Mouse (Mus musculus) G1E (cell line): ENCODE measurements around the gene H2-DMb1.

Experiments used
- GATA1 ChIP-seq: IDR thresholded peaks from 2 replicates; pipeline ENCODE4 v1.6.1; 2012; ENCODE audit warnings: borderline replicate concordance, low read length, inconsistent platforms, mixed read lengths
- POLR2AphosphoS5 ChIP-seq: IDR thresholded peaks from 2 replicates; pipeline ENCODE4 v1.6.1; 2012; ENCODE audit warnings: low read depth, low read length, inconsistent platforms; ENCODE audit not compliant: insufficient replicate concordance
- TAL1 ChIP-seq: conservative IDR thresholded peaks from 2 replicates; pipeline ENCODE4 v1.6.1; 2012; ENCODE audit warnings: low read depth, low read length, inconsistent platforms, mixed read lengths

GRCm38 (mm10) chr17:34134451-34134850 is 18.4 kb upstream of the H2-DMb1 start:
- TF ChIP-seq GATA1 (no peak), TAL1 (no peak), POLR2AphosphoS5 (no peak)
